Mouse (Mus musculus): Measurements from ENCODE around the gene Slpi. TPM values are rescaled to one million over a fixed set of nuclear protein-coding genes. Genes with fewer than 3 reads are reported as not detected.

The Slpi gene
- total and polyA plus RNA-seq, 3 experiments, result not detected

GRCm38 (mm10) chr2:164434681-164435080, 45.8 kb upstream of the Slpi start:
- H3K9me3 ChIP-seq (replicated peaks), result no peaks in the 10 kb centered on the region
- DNase-seq (ENCODE audit: low spot score) (no peak), ATAC-seq (ENCODE audit: extremely low read depth, insufficient number of reproducible peaks, low FRiP score, poor library complexity, severe bottlenecking) (no peak)
- no peak for TF ChIP-seq TAL1 (conservative IDR thresholded peaks at IDR 0.05; ENCODE audit: low read depth, low read length)
- no peak for TF ChIP-seq CTCF (IDR thresholded peaks at IDR 0.05; ENCODE audit: low read depth, low read length)
- no peak for TF ChIP-seq GATA1 (IDR thresholded peaks at IDR 0.05; ENCODE audit: borderline replicate concordance, low read length)
- no peak for TF ChIP-seq GATA2 (IDR thresholded peaks at IDR 0.05; ENCODE audit: borderline replicate concordance, low read depth, low read length)
- no peak for TF ChIP-seq POLR2AphosphoS5 (IDR thresholded peaks at IDR 0.05; ENCODE audit: insufficient replicate concordance, low read depth, low read length)
- H3K4me1 ChIP-seq (ENCODE audit: insufficient read depth, low read depth, low read length), result no peaks in the 10 kb centered on the region
- H3K4me3 ChIP-seq (ENCODE audit: low read depth, low read length), result no peak overlapping the region
- no peaks in the 10 kb centered on the region for H3K36me3 ChIP-seq (replicated peaks)
- H3K27me3 ChIP-seq (ENCODE audit: insufficient read depth, low read length), result peaks cover 11% of the 10 kb centered on the region; the same call in 1 of the 2 replicates

DNA sequence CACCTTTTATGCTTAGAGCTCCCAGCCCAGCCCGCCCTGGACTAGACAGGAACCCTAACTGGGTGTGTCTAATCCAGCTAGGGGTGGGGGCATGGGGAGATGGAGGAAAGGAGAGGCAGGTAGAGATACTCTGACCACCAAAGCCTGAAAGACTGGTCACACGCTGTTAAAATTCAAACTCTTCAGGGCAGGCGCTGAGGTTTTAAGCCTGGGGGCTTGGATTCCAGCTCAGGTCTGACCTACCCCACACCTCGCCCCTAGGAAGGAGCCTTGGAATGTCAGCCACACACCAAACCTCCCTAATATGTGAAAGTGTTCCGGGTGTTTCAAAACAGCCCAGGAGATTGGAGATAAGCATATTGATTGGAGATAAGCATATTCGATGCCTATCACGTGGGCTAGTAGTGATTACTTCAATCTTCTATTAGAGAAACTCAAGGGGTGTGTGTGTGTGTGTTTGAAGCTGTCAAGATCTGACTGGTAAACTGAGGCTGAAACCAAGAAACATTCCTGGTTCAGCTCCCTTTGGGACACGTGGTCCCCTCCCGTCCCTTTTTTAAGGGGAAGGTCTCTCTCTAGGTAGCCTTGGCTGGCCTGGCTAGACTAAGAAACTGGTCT, 44.5 kb upstream of the Slpi start:
- ATAC-seq (ENCODE audit: extremely low read depth, insufficient number of reproducible peaks, low FRiP score, poor library complexity, severe bottlenecking) (no peak), DNase-seq (ENCODE audit: low spot score) (no peak)
- H3K4me3 ChIP-seq (ENCODE audit: low read depth, low read length), result no peak overlapping the region
- TF ChIP-seq GATA1 (IDR thresholded peaks at IDR 0.05; ENCODE audit: borderline replicate concordance, low read length) (no peak), CTCF (IDR thresholded peaks at IDR 0.05; ENCODE audit: low read depth, low read length) (no peak), POLR2AphosphoS5 (IDR thresholded peaks at IDR 0.05; ENCODE audit: insufficient replicate concordance, low read depth, low read length) (no peak), GATA2 (IDR thresholded peaks at IDR 0.05; ENCODE audit: borderline replicate concordance, low read depth, low read length) (no peak), TAL1 (conservative IDR thresholded peaks at IDR 0.05; ENCODE audit: low read depth, low read length) (no peak)
- H3K27me3 ChIP-seq (ENCODE audit: insufficient read depth, low read length), result peaks cover 13% of the 10 kb centered on the region
- no peaks in the 10 kb centered on the region for H3K9me3 ChIP-seq (replicated peaks)
- no peaks in the 10 kb centered on the region for H3K4me1 ChIP-seq (ENCODE audit: insufficient read depth, low read depth, low read length)
- no peaks in the 10 kb centered on the region for H3K36me3 ChIP-seq (replicated peaks)

GRCm38 (mm10) chr2:164432541-164433191, 43.8 kb upstream of the Slpi start:
- Histone ChIP-seq H3K36me3 (replicated peaks) (no peaks in the 10 kb centered on the region), H3K27me3 (ENCODE audit: insufficient read depth, low read length) (peaks cover 13% of the 10 kb centered on the region), H3K4me3 (ENCODE audit: low read depth, low read length) (no peak overlapping the region), H3K4me1 (ENCODE audit: insufficient read depth, low read depth, low read length) (no peaks in the 10 kb centered on the region), H3K9me3 (replicated peaks) (no peaks in the 10 kb centered on the region)
- TF ChIP-seq POLR2AphosphoS5 (IDR thresholded peaks at IDR 0.05; ENCODE audit: insufficient replicate concordance, low read depth, low read length), result no peak
- no peak for TF ChIP-seq GATA2 (IDR thresholded peaks at IDR 0.05; ENCODE audit: borderline replicate concordance, low read depth, low read length)
- TF ChIP-seq TAL1 (conservative IDR thresholded peaks at IDR 0.05; ENCODE audit: low read depth, low read length), result no peak
- TF ChIP-seq GATA1 (IDR thresholded peaks at IDR 0.05; ENCODE audit: borderline replicate concordance, low read length), result no peak
- TF ChIP-seq CTCF (IDR thresholded peaks at IDR 0.05; ENCODE audit: low read depth, low read length), result no peak
- no peak for ATAC-seq (ENCODE audit: extremely low read depth, insufficient number of reproducible peaks, low FRiP score, poor library complexity, severe bottlenecking)
- no peak for DNase-seq (ENCODE audit: low spot score)

DNA sequence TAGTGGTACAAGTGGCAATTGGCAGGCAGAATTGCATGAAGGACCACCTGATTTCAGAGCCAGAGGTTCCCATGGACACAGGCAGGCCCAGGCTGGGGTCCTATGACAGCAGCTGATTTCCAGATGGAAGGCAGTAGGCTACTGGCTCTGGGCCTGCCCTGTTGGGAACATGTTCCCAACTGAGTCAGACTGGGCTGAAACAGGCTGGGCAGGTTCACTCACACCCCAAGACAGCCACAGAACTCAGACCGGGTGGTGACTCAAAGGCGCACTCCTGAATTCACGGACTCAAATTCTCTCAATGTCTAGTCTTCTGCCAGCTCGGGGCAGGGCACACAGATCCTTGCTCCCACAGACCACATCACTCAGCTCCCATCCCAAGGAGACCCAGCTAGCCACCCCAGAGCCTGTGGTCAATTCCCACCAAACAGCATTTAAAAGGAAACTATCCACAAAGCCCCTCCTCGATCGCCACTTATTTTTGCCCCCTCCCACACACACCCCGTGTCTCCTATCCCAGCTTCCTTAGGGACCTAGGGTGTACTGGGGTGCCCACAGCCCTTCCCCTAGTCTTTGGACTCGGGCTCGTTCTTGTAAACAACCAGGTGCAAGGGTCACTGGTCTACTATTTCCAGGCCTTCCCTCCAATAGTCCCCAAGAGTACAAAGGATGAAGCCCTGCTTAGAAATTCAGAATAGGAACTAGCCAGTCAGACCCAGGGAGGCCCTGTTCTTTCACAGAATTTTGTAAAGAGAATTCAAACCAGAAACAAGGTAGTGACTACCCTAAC, 43.0 kb upstream of the Slpi start:
- H3K36me3 ChIP-seq (replicated peaks), result no peaks in the 10 kb centered on the region
- TF ChIP-seq POLR2AphosphoS5 (IDR thresholded peaks at IDR 0.05; ENCODE audit: insufficient replicate concordance, low read depth, low read length), result no peak
- no peak for TF ChIP-seq GATA2 (IDR thresholded peaks at IDR 0.05; ENCODE audit: borderline replicate concordance, low read depth, low read length)
- ATAC-seq (ENCODE audit: extremely low read depth, insufficient number of reproducible peaks, low FRiP score, poor library complexity, severe bottlenecking) (no peak), DNase-seq (ENCODE audit: low spot score) (no peak)
- H3K4me3 ChIP-seq (ENCODE audit: low read depth, low read length), result no peak overlapping the region
- peaks cover 12% of the 10 kb centered on the region for H3K27me3 ChIP-seq (ENCODE audit: insufficient read depth, low read length)
- no peaks in the 10 kb centered on the region for H3K4me1 ChIP-seq (ENCODE audit: insufficient read depth, low read depth, low read length)
- H3K9me3 ChIP-seq (replicated peaks), result no peaks in the 10 kb centered on the region

DNA sequence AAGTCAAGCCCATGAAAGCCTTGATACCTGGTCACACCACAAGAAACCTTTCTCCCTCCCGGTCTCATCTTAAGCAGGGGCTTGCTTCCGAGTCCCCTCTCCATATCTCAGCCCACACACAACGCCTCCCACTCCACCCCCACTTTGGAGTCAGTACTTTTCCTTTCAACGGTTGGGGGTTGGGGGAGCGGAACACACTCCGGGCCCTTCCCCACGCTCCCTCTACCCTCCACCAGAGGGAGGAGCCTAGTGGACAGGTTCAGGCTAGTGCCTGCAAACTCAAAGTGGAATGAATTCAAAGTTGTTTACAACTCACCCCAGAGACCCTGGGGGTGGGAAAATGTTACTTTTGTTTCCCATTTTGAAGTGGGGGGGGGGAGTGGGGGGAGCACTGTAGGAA, 41.8 kb upstream of the Slpi start:
- TF ChIP-seq TAL1 (conservative IDR thresholded peaks at IDR 0.05; ENCODE audit: low read depth, low read length), result no peak
- no peak for TF ChIP-seq GATA1 (IDR thresholded peaks at IDR 0.05; ENCODE audit: borderline replicate concordance, low read length)
- no peak for TF ChIP-seq GATA2 (IDR thresholded peaks at IDR 0.05; ENCODE audit: borderline replicate concordance, low read depth, low read length)
- no peak for TF ChIP-seq POLR2AphosphoS5 (IDR thresholded peaks at IDR 0.05; ENCODE audit: insufficient replicate concordance, low read depth, low read length)
- TF ChIP-seq CTCF (IDR thresholded peaks at IDR 0.05; ENCODE audit: low read depth, low read length), result no peak
- ATAC-seq (ENCODE audit: extremely low read depth, insufficient number of reproducible peaks, low FRiP score, poor library complexity, severe bottlenecking), result no peak
- Histone ChIP-seq H3K4me1 (ENCODE audit: insufficient read depth, low read depth, low read length) (no peaks in the 10 kb centered on the region), H3K36me3 (replicated peaks) (no peaks in the 10 kb centered on the region), H3K4me3 (ENCODE audit: low read depth, low read length) (no peak overlapping the region), H3K27me3 (ENCODE audit: insufficient read depth, low read length) (peaks cover 5% of the 10 kb centered on the region), H3K9me3 (replicated peaks) (no peaks in the 10 kb centered on the region)
- no peak for DNase-seq (ENCODE audit: low spot score)

DNA sequence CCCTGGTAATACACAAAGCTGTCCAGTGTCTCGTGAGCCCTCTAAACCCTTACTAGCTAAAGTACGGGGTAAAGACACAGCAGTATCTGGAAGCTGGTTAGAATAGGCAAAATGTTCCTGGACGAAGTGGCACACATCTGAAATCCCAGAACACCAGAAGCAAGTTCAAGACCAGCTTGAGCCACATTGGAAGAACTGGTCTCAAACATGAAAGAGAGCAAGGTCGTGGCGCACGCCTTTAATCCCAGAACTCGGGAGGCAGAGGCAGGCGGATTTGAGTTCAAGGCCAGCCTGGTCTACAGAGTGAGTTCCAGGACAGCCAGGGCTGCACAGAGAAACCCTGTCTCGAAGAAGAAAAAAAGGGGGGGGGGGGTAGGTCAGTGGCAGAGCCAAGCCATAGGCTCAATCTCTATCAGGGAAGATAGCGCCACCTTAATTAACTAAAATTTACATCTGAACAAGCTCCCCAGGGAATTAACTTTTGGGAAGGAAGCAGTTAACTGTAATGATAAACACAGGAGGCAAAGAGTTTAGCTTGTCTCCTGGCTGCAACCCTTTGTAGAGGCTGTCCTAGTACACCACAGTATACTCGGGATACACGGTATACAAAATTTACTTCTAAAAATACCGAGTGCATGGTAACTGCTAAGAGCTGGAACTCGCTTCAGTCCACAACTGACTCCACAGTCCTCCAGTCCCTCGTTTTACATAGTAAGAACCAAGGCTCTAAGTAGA, 41.2 kb upstream of the Slpi start:
- no peaks in the 10 kb centered on the region for H3K4me1 ChIP-seq (ENCODE audit: insufficient read depth, low read depth, low read length)
- no peak overlapping the region for H3K4me3 ChIP-seq (ENCODE audit: low read depth, low read length)
- H3K36me3 ChIP-seq (replicated peaks), result no peaks in the 10 kb centered on the region
- no peak for TF ChIP-seq GATA2 (IDR thresholded peaks at IDR 0.05; ENCODE audit: borderline replicate concordance, low read depth, low read length)
- no peak for TF ChIP-seq TAL1 (conservative IDR thresholded peaks at IDR 0.05; ENCODE audit: low read depth, low read length)
- no peak for TF ChIP-seq CTCF (IDR thresholded peaks at IDR 0.05; ENCODE audit: low read depth, low read length)
- no peak for TF ChIP-seq POLR2AphosphoS5 (IDR thresholded peaks at IDR 0.05; ENCODE audit: insufficient replicate concordance, low read depth, low read length)
- TF ChIP-seq GATA1 (IDR thresholded peaks at IDR 0.05; ENCODE audit: borderline replicate concordance, low read length), result no peak
- DNase-seq (ENCODE audit: low spot score) (no peak), ATAC-seq (ENCODE audit: extremely low read depth, insufficient number of reproducible peaks, low FRiP score, poor library complexity, severe bottlenecking) (no peak)
- H3K9me3 ChIP-seq (replicated peaks), result no peaks in the 10 kb centered on the region
- H3K27me3 ChIP-seq (ENCODE audit: insufficient read depth, low read length), result peaks cover 4% of the 10 kb centered on the region

Data from G1E (cell line).